11 mouse cellular contexts compared by ENCODE assay signal in the genomic region with DNA sequence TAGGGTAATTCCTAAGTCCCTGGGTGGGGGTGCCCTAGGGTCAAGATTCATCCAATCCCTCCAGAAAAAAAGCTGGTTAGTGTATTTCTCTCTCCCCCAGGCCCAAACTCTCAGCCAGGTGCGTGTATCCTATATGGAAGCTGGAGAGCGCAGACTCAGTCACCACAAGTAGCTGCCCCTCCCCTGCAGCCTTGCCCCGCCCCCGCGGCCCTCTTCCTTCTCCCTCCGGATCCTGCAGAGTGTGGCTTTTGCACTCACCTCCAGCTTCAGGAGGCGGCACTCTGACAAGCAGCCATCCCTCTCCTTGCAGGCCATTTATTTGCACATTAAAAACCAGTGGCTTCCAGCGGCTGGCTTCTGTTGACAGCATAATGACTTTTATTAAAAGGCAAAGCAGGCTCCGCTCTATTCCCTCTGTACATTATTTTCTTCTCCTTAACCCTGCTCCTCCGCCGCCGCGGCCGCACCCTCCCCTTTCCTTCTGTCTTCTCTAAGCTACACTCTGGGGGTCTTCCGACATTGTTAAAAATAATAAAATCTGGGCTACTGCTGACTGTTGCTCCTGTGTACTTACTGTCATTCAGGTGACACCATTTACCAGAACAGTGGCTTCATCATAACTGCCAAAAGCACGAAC. TPM values are rescaled to one million over a fixed set of nuclear protein-coding genes. Genes with fewer than 3 reads are reported as not detected.
DNase-seq lines count a peak whose midpoint lies in the region; ATAC-seq lines count a peak whose summit lies in the region.
"Had no signal": no experiment of that assay in that cellular context is flagged by ENCODE, and none has a peak within 500 bp of the region (broad histone marks: within the 10 kb centered on the region; RNA-seq: fewer than 3 reads in every experiment).

No protein-coding gene starts in this region.

- H3K4me3 ChIP-seq in heart, embryonic 16.5 days (ENCODE audit: low read length), result peak overlapping the region; percentile 27
- 0 out of 2 replicates have a peak overlapping the region, but pooled peaks have one; percentile 6 for H3K4me3 ChIP-seq in hindbrain, embryonic 11.5 days (ENCODE audit: low read depth, low read length)
- no peak overlapping the region for H3K4me3 ChIP-seq in limb, embryonic 11.5 days (ENCODE audit: low read depth, low read length)
- H3K4me3 ChIP-seq in stomach, embryonic 14.5 days (ENCODE audit: low read depth, low read length), result 0 out of 2 replicates have a peak overlapping the region, but pooled peaks have one; percentile 2

- ATAC-seq in heart, embryonic 16.5 days (replicated peaks; ENCODE audit: extremely low read depth, insufficient read depth, low FRiP score), result no peak
- peak; percentile 65; the same call in 1 of the 2 replicates for ATAC-seq in hindbrain, embryonic 11.5 days (ENCODE audit: low FRiP score)
- ATAC-seq in limb, embryonic 11.5 days (ENCODE audit: insufficient number of reproducible peaks, low FRiP score, low TSS enrichment, low read depth), result peak; percentile 54; the same call in 1 of the 2 replicates
- no peak for ATAC-seq in stomach, embryonic 14.5 days (ENCODE audit: insufficient number of reproducible peaks, insufficient read depth, low FRiP score, low read depth)
- ATAC-seq in frontal cortex, adult (ENCODE audit: low TSS enrichment), result no peak

- H3K36me3 ChIP-seq in heart, embryonic 16.5 days (ENCODE audit: control insufficient read depth, insufficient read depth), result no peaks in the 10 kb centered on the region
- no peaks in the 10 kb centered on the region for H3K36me3 ChIP-seq in hindbrain, embryonic 11.5 days (ENCODE audit: control insufficient read depth, insufficient read depth, low read length)
- H3K36me3 ChIP-seq in limb, embryonic 11.5 days (ENCODE audit: control insufficient read depth, insufficient read depth, low read length), result no peaks in the 10 kb centered on the region
- H3K36me3 ChIP-seq in stomach, embryonic 14.5 days (ENCODE audit: control insufficient read depth, insufficient read depth, low read length), result no peaks in the 10 kb centered on the region

- H3K27me3 ChIP-seq in heart, embryonic 16.5 days (ENCODE audit: control insufficient read depth, insufficient read depth, low read length), result peaks cover 30% of the 10 kb centered on the region
- peaks cover 26% of the 10 kb centered on the region for H3K27me3 ChIP-seq in hindbrain, embryonic 11.5 days (ENCODE audit: control insufficient read depth, insufficient read depth, low read length)
- H3K27me3 ChIP-seq in limb, embryonic 11.5 days (ENCODE audit: control insufficient read depth, insufficient read depth, low read length), result peaks cover 31% of the 10 kb centered on the region
- peaks cover 8% of the 10 kb centered on the region; the same call in 1 of the 2 replicates for H3K27me3 ChIP-seq in stomach, embryonic 14.5 days (ENCODE audit: control insufficient read depth, insufficient read depth, low read length)

- no peak overlapping the region for H3K9ac ChIP-seq in heart, embryonic 16.5 days (ENCODE audit: low read length)
- no peak overlapping the region for H3K9ac ChIP-seq in hindbrain, embryonic 11.5 days (ENCODE audit: low read depth, low read length)
- H3K9ac ChIP-seq in limb, embryonic 11.5 days (ENCODE audit: low read length), result no peak overlapping the region
- H3K9ac ChIP-seq in stomach, embryonic 14.5 days (replicated peaks; ENCODE audit: low read depth, low read length), result no peak overlapping the region

- no peak for DNase-seq in heart, postnatal 25 days (ENCODE audit: low spot score)
- no peak for DNase-seq in hindbrain, embryonic 11.5 days (ENCODE audit: low spot score)
- peak; percentile 69 for DNase-seq in limb, embryonic 11.5 days (ENCODE audit: low spot score)
- DNase-seq in cerebellum, postnatal 36 days, result no peak
- no peak for DNase-seq in layer of hippocampus, adult 9-10 months (ENCODE audit: low spot score)

- 6% methylated on average over 16 of the region's 16 CpGs for WGBS in heart, embryonic 16.5 days
- under 1% methylated on average over 16 of the region's 16 CpGs for WGBS in hindbrain, embryonic 11.5 days
- 2% methylated on average over 16 of the region's 16 CpGs for WGBS in limb, embryonic 11.5 days
- WGBS in stomach, embryonic 14.5 days, result 4% methylated on average over 16 of the region's 16 CpGs

- H3K27ac ChIP-seq in heart, embryonic 16.5 days (ENCODE audit: low read length), result no peak overlapping the region
- no peak overlapping the region for H3K27ac ChIP-seq in hindbrain, embryonic 11.5 days (ENCODE audit: low read depth, low read length)
- no peak overlapping the region for H3K27ac ChIP-seq in limb, embryonic 11.5 days (replicated peaks; ENCODE audit: low read depth, low read length)
- no peak overlapping the region for H3K27ac ChIP-seq in stomach, embryonic 14.5 days (ENCODE audit: low read length)

- peak overlapping the region; percentile 42 for H3K4me2 ChIP-seq in heart, embryonic 16.5 days (ENCODE audit: low read depth, low read length)
- peak overlapping the region; percentile 23; the same call in 1 of the 2 replicates for H3K4me2 ChIP-seq in hindbrain, embryonic 11.5 days (replicated peaks; ENCODE audit: low read depth, low read length)
- H3K4me2 ChIP-seq in limb, embryonic 11.5 days (ENCODE audit: low read depth, severe bottlenecking), result peak overlapping the region; percentile 4; the same call in 1 of the 2 replicates
- H3K4me2 ChIP-seq in stomach, embryonic 14.5 days (replicated peaks; ENCODE audit: low read depth, low read length), result no peak overlapping the region; the same call in 1 of the 2 replicates

- no peaks in the 10 kb centered on the region for H3K9me3 ChIP-seq in heart, embryonic 16.5 days (replicated peaks; ENCODE audit: control insufficient read depth, low read length)
- no peaks in the 10 kb centered on the region for H3K9me3 ChIP-seq in hindbrain, embryonic 11.5 days (ENCODE audit: control insufficient read depth, low read length)
- H3K9me3 ChIP-seq in limb, embryonic 11.5 days (ENCODE audit: control insufficient read depth, low read length), result no peaks in the 10 kb centered on the region
- no peaks in the 10 kb centered on the region for H3K9me3 ChIP-seq in stomach, embryonic 14.5 days (ENCODE audit: control insufficient read depth, low read depth, low read length)

- H3K4me1 ChIP-seq in heart, embryonic 16.5 days (ENCODE audit: control insufficient read depth, insufficient read depth, low read length), result no peaks in the 10 kb centered on the region
- H3K4me1 ChIP-seq in hindbrain, embryonic 11.5 days (replicated peaks; ENCODE audit: control insufficient read depth, insufficient read depth, low read length), result no peaks in the 10 kb centered on the region; the same call in 1 of the 2 replicates
- no peaks in the 10 kb centered on the region for H3K4me1 ChIP-seq in limb, embryonic 11.5 days (ENCODE audit: control insufficient read depth, insufficient read depth, low read length)
- H3K4me1 ChIP-seq in stomach, embryonic 14.5 days (ENCODE audit: control insufficient read depth, insufficient read depth, low read length), result no peaks in the 10 kb centered on the region

- intact Hi-C loops in heart, postnatal 25 days (cut with DNase I), result no loop called here

RNA-seq across cellular contexts. Expression of gene Rasgrf1, which starts 41.5 kb away (rescaled TPM):
- polyA plus RNA-seq in heart, embryonic 16.5 days (2015; fragmentation: Nextera tagmentation; extraction: Ambion mirVana), result 0.11 and 0.20 TPM in 2 replicates
- total RNA-seq in heart, postnatal 25 days (2021), result under 1 TPM in 1 of 2 experiments, not detected in 1; 0.06 TPM
- polyA plus RNA-seq in hindbrain, embryonic 11.5 days (2014; fragmentation: Nextera tagmentation; extraction: Ambion mirVana), result 0.15 and 0.35 TPM in 2 replicates
- 0.08 and 0.14 TPM in 2 replicates for polyA plus RNA-seq in limb, embryonic 11.5 days (2014; fragmentation: Nextera tagmentation; extraction: Ambion mirVana)
- 0.46 and 0.59 TPM in 2 replicates for polyA plus RNA-seq in stomach, embryonic 14.5 days (2014; fragmentation: Nextera tagmentation; extraction: Ambion mirVana)
- total RNA-seq: common myeloid progenitor, adult 5-6 weeks; MEL had no signal
- polyA plus RNA-seq: liver, adult 2 months had no signal

Comparison
In these comparisons a context has a peak if more than half of its experiments do, and no peak if none do; other contexts are left out.
1. ATAC-seq: peak in hindbrain, embryonic 11.5 days (single experiment) and limb, embryonic 11.5 days (single experiment); none in heart, embryonic 16.5 days (single experiment), stomach, embryonic 14.5 days (single experiment) and frontal cortex, adult (single experiment).